Mouse (Mus musculus) kidney, adult 8-10 months (tissue): Measurements from ENCODE around the gene Ccdc82.

Source experiments
- DNase-seq, 2 experiments: peaks; one replicate each; pipeline ENCODE4 v3.0.0; 2022

Gene Ccdc82

DNA sequence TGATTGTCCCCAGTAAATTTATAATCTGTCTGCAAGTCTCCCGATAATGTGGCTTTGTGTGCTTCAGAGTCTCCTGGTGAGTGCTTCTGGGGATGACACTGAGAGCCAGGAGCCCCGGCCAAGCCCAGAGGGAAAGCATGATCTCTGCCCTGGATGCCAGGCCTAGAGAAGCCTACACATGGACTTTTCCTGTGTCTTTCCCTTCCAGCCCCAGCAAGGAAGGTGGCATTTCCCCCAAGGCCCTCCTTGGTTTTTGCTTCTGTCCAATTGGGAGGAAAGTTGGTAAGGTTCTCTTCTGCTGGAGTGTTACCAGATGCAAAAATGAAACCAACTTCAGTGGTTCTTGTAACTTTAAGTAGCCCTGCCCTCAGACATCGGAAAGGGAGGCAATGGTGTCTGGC, 53.3 kb downstream of the Ccdc82 start:
- DNase-seq = no peak

DNA sequence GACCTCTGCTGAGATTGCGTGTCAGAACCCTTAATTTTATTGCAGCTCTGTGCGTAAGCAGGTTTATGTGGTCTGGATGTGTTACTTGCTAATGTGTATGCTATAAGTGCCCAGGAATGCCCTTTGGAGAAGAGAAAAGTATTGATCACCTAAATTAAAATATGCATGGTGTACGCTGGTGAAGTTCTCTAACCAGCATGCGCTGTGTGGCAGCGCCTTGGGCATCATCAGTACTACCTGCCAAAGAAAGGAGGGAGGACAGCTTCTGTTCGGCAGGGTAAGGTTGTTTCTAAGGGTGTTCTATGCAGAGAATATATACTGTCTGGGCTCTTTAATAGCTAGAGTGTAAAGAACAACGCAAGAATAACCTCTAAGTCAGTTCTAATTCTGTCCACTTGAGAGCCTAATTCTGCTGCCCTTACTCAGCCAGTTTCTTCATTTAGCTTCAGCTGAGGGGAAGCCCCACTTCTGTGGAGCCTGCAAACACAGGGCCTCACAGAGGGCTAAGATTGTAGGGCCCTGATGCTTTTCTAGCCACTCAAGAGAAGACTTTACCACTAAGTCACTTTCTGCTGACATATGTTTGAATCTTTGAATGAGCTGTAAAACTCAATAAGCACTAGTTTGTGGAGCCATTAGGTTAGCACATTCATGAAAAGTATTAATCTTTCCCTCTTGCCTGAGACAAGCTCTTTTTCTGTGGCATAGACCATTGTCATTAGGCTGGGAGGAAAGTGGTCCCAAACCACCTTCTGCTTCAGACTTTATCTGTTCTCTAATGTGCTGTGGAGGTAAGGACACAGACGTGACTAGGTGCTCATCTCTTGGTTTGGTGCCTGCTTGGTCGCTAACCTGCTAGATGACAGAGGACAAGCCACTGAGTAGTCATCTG, 54.4 kb downstream of the Ccdc82 start:
- no peak for DNase-seq

DNA sequence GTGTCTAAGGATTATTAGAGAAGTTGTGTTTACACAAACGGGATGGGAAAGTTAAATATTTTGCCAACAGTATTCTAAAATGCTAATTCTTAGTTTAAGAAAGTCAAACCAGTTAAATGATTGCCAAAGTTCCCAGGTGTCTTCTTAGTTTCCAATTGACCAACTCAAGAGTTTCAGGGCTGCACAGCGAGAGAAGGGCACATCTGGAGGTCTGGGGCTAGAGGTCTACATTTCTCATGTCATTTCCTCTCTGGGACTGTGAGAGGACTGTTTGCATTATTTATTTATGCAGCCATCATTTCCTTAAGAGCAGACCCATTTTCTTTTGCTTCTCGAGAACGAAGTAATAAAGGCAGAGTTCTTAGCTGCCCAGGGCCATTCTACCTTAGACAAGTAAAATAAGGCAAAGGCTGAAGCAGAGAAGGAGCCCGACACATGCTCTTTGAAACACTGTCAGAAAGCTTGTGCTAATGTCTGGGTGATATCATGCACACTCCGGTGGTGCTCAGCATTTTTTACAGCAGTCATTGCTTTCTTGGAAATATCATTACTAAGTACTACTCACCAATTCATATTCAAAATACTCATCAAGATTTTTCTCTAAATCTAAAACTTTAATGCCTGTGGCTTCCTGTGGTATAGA, 55.5 kb downstream of the Ccdc82 start:
- no peak for DNase-seq

DNA sequence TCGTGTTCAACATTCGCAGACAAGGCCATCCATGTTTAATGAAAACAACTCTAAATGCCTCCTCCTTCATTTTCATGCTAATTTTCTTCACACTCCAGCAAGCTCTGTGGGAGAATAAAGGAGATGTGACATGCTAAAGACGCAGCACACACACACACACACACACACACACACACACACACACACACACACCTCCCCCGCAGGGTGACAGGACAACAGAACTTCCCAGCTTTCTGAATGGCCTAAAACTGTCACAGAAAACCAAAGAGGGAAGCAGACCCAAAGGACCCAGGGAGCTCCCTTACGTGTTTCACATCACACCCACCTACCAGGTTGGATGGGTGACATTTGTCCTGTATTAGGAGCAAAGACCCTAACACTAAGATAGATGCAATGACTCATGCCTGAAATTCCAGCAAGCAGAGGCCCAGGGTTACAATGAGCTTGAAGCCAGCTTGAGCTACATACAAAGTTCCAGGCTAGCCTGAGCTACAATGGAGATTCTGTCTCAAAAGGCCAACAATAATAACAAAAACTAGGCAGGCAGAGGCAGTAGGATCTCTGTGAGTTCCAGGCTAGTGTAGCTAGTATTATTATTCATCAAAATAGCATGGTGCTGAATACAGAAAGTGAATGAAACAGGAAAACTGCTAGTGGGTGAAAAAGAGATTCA, 56.5 kb downstream of the Ccdc82 start:
- DNase-seq = no peak

DNA sequence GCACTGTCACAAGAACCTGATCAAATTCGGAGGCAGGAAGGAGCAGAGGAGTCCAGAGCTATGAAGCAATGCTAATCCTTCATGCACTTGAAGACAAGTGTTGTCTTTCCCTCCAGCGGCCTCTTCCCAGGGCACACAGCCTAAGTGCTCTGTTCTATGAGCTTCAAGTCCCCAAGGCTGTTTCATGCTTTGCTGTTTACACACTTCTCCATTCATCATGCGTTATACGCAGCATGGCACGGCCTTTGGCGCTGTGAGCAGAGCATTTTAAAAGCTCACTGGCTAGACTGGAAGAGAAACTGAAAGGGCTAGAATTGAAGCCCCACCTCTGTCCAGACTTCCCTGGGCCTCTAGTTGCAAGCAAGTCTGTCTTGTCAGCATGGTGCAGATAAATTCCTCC, 57.2 kb downstream of the Ccdc82 start:
- DNase-seq = peak; percentile 31 to 36

DNA sequence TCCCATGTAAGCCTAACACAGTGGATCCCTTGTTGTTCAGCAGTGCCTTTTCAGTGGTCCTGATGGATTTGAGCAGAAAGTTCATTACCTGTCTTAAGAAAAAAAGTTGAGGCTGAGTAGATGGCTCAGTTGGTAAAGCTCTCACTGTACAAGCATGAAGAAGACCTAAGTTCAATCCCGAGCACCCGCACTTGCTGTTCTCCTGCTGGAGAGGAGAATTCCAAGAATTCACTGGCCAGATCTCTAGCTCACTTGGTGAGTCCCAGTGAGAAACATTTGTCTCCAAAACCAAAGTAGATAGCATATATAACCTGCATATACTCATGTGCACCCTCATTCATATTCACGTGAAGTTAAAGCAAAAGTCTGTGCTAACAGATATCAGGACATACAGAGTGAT, 59.7 kb downstream of the Ccdc82 start:
- no peak for DNase-seq

DNA sequence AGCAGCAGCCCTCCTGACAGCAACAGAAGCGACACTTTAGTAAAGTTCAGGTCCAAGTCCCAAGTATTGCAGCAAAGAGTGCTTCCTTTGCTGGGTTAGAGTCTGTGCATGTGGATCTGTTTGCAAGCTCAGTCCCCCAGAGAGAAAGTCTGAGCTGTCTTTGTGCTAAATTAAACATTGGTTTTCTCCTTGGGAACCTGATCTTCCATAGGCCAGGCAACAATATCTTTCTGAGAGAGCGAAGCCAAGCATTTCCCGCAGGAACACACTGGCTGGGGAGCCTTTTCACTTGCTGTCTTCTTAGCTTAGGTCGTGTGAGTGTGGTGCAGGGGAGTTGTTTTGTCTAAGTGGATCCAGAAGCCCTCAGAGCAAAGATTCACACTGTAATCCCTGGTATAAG, 60.5 kb downstream of the Ccdc82 start:
- no peak for DNase-seq

DNA sequence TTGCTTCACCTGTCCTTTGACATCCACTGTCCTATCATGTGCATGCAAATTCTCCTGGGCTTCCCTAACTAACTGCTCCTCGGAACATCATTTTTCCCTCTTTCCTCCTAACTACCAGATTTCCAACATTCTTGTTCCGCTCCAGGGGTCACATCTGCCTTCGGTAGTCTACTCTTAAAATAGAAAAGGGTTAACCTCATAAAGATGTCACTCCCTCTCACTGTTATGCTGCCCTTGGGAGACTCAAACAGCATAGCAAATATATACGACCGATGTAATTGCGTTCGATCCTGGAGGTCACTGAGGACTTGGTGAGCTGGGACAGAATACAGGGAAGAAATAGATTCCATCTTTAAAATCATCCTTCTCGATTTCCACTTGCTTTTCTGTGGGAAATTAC, 62.0 kb downstream of the Ccdc82 start:
- DNase-seq = no peak

DNA sequence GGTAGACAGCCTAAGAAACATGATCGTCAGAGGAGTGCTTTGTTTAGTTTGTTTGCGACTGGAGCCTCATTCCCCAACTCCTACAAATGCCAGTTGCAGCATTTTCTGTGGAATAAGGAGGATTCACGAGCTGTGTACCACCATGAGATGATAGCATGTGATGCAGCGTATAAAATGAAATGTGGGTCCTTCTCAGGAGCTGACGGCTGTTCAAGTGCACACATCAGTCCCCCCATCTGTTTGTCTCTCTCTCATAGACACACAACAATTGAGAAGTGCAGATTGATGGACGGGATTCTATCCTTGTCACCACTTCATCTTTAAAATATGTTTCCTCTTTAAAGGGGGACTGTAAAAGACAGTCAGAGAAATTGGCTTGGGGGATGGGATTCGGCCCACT, 63.1 kb downstream of the Ccdc82 start:
- DNase-seq = no peak

DNA sequence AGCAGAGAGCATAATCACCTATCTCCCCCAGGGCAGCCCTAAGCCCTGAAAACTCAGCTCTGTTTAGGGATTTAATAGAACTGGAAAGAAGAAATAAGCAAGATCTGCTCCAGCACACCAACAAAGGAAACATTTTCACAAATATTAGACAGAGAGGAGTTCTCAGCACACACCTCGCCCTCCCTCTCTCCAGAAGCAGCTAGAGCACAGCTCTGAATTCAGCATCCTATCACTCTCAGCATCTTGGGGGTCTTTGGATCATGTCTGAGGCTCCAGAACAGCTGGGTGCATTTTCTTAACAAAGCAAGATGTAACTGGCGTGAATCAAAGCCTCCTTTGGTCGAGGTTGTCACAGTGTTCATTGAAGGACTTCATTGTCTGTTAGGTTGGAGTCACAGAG, 63.5 kb downstream of the Ccdc82 start:
- DNase-seq = no peak

DNA sequence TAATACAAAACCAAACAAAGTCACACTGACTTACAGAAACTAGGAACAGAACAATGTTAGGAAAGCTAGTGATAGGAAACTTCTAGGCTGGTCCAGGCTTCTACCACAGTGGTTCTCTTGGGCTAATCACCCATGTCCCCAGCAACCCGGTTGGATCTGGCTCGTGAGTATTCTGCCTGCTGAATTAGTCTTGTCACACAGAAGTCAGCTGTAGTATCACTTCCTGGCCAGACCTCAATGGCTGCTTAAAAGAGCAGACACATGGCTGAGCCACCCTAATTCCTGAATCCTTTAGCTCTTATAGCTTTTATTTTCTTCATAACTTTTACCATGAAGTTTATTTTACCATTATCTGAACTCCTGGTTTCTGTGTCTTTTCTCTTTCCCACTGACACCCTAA, 64.3 kb downstream of the Ccdc82 start:
- DNase-seq = no peak

DNA sequence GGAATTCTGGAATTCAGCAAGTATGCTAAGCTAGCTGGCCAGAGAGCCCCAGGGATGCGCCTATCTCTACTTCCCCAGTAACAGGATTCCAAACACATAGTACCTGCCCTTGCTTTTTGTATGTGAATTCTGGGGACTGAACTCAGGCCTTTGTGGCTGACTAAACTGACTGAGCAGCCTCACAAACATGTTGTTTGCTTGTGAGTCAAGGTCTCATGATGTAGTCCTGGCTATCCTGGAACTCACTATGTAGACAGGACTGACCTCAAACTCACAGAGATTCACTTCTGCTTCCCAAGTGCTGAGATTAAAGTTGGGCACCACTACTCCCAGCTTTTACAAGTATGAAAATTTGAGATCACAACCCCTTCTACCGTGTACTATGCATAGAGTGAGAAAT, 67.2 kb downstream of the Ccdc82 start:
- no peak for DNase-seq

DNA sequence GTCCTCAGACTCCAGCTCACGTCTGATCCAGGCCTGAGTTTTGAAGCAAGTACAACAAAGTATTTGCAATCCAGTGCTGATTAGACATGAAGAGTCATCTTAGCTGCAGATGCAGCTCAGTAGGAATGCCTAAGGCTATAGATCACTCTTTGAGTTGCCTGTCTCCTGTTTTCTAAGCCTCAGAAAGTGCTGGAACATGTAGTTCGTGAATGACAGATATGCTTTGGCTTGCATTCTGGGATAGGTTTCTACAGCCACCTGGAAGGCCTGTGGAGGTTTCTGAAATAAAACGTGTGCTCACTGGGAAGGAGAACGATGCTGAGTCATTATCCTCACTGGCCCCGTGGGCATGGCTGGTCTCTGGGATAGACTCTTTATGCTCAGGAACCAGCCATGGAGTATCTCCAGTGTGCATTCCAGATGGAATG, 67.8 kb downstream of the Ccdc82 start:
- DNase-seq = no peak

DNA sequence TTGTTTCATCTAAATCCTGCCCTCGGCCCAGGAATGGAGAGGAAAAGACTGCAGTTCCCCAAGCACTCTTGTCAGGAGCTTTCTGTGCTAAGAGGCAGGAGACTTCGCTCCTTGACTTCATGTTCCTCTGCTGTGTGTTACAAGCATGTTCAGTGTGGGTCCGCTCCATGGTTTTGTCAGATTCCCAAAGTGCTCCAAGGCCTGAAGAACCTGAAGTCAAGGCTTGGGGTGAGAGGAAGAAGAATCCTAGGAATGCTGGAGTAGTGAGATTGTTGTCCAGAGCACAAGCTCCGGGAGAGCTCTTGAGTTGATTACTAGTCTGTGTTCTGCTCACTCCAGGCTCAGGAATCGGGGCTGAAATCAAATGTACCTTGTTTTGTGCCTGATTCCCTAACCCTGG, 68.6 kb downstream of the Ccdc82 start:
- DNase-seq = no peak

DNA sequence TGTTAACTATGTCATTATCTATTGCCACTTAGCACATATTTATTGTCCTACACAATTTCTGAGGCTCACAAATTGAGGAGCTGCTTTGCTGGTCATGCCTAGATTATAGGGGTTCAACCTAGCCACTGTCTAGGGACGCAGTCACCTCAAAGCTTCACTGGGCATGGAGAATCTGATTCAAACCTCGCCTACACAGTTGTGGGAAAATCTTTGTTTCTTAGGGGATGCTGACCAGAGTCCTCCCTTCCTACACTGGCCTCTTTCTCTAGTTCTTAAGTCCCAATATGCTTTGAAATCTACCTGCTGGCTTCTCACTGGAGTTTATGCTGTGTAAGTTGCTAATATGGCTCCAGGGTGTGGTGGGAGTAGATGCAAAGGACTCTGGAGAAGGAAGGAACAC, 72.8 kb downstream of the Ccdc82 start:
- no peak for DNase-seq

DNA sequence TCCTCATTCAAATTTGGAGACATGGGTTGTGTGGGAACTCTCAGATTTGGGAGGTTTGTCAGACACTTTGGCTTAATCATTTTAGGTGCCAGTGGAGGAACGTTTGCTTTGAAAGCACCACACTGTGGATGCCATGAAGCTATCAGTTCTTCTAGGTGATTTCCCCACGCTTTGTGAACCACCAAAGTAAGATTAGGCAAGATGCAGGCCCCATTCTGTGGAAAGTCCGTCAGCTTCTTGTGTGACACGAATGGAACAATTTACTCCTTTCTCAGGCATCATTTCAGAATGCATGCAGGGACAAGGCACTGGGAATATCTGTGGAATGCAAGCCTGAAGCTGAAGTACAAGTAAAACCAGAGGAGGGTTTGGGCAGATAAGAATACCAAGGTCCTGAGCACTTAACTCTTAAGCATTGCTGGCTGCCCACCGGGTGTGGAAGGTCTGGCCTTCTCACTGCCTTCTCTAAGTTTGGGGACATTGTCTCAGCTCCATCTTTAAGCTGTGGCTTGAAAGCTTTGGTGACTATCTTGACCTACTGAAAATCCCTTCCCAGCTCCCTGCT, 74.1 kb downstream of the Ccdc82 start:
- DNase-seq = no peak

DNA sequence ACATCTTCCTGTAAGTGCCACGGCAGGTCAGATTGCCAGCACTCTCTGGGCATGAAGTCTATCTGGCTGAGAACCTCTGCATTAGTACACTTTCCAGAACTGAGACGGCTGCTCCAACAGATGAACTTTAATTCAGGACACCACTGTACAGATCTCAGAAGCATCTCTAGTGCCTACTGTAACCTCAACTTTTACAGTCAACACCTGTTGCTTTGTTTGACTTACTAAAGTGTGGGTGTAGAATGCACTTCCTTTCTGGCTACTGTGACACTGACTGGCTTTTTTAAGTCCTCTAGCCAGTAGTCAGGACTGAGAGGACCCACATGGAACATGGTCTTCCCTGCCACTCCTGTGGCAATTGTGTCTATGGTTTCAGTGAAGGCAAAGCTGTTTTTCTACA, 76.3 kb downstream of the Ccdc82 start:
- DNase-seq = no peak

DNA sequence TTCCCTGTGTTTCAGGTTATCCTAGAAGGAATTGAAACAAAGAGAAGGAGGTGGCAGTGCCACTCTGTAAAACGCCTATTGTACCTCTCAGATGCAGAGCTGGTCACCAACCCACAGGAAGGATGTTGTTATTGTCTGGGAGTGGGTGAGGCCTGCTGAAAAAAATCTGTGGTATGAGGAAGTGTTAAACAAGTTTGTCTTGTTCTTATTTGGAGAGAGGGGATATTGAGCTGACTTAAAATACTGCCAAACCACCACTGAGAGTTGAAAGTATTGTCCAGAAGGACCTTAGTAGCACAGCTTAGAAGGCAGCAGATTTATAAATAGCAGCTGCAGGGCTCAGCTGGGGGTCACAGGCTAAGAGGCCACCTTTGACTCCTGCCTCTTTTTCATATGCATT, 76.9 kb downstream of the Ccdc82 start:
- DNase-seq = no peak
